Mouse (Mus musculus) macrophage (primary cell): ENCODE results near the gene Trim25. TPM values are rescaled to one million over a fixed set of nuclear protein-coding genes. Genes with fewer than 3 reads are reported as not detected.
"Not testable (repeated sequence)": the region's sequence is repeated elsewhere in the genome, so short reads cannot be mapped to it uniquely, and the experiment has no call there.

Experiments used
- H3K27ac ChIP-seq: fragments of 350-480 bp; formaldehyde crosslinking; 2 replicates; pipeline ENCODE4 v1.9.0; 2021
- H3K36me3 ChIP-seq: fragments of 350-480 bp; formaldehyde crosslinking; 2 replicates; pipeline ENCODE4 v1.9.0; 2021; ENCODE audit errors: inconsistent target
- H3K4me3 ChIP-seq: fragments of 350-480 bp; formaldehyde crosslinking; 2 replicates; pipeline ENCODE4 v1.9.0; 2021; ENCODE audit errors: inconsistent target
- H3K79me2 ChIP-seq: fragments of 350-480 bp; formaldehyde crosslinking; 2 replicates; pipeline ENCODE4 v1.9.0; 2021; ENCODE audit errors: inconsistent target
- WGBS: methylation state at CpG from one replicate; pipeline ENCODE4 v1.1.7; 2026; ENCODE audit warnings: inconsistent platforms; ENCODE audit not compliant: missing documents; 5-methylcytosine and 5-hydroxymethylcytosine counted together
- polyA plus RNA-seq: library from polyadenylated mRNA; stranded (reverse); fragments of 250-400 nt; gene quantifications from 3 replicates; pipeline ENCODE4 v1.2.4, GENCODE M21; 2018; ENCODE audit warnings: inconsistent platforms

Gene Trim25
- polyA plus RNA-seq, 1 experiment from 2014 or later = 117 TPM

GRCm38 (mm10) chr11:89023477-89023876 lies 24.3 kb downstream of the Trim25 start:
- H3K4me3 ChIP-seq = no peak overlapping the region
- peak overlapping the region; percentile 74; the same call in 1 of the 2 replicates for H3K27ac ChIP-seq
- peaks cover 28% of the 10 kb centered on the region for H3K36me3 ChIP-seq
- 83% methylated on average over 10 of the region's 10 CpGs for WGBS
- H3K79me2 ChIP-seq = peaks cover 11% of the 10 kb centered on the region

DNA sequence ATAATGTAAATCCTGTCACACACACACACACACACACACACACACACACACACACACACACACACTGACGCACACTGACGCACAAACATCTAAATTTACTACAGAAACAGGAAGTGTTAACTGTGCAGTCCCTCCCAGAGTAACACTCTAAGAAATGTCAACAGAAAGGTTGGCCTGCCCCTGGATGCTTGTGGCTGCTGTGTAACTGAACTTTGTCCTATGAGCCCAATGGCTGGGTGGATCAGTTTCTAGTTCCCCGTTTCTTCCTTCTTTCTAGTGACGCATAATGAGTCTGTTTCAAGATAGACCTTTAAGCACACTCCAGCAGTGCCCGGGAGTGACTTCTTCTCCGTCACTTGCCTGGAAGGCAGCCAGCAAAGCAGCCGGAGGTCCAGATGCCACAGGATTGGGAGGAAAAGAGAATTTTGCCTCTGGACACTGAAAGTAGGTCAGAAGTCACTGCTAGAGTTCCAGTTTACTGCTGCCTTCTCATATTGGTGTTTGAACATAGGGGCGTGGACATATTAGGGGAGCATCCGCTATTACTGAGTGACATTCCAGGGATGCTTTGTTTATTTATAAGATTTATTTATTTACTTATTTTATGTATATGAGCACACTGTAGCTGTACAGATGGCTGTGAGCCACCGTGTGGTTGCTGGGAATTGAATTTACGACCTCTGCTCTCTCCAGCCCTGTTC lies 25.2 kb downstream of the Trim25 start:
- H3K36me3 ChIP-seq = peaks cover 20% of the 10 kb centered on the region
- no peak overlapping the region for H3K4me3 ChIP-seq
- H3K27ac ChIP-seq = peak overlapping the region; percentile 74
- WGBS = 30% methylated on average over 10 of the region's 11 CpGs
- H3K79me2 ChIP-seq = peaks cover 3% of the 10 kb centered on the region

DNA sequence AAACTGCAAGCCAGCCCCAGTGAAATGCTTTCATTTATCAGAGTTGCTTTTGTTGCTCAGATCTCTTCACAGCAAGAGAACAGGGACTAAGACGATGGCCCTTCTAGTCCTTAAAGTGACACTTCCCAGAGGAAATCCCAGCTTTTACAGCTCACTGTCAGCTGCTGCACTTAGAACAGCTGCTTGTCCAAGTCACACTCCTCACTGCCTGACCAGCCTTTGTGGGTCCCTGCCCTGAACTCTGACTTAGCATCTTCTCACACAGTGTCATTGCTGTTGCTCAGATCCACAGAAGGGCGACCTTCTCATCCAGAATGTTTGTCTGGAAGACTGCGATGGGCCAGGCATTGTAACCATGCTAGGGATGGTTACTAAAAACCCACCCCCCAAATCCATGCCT lies 26.4 kb downstream of the Trim25 start:
- WGBS = 95% methylated on average over 3 of the region's 3 CpGs
- peaks cover 6% of the 10 kb centered on the region; the same call in 1 of the 2 replicates for H3K79me2 ChIP-seq
- H3K27ac ChIP-seq = peak overlapping the region; percentile 74
- H3K4me3 ChIP-seq = no peak overlapping the region
- peaks cover 7% of the 10 kb centered on the region; the same call in 1 of the 2 replicates for H3K36me3 ChIP-seq

DNA sequence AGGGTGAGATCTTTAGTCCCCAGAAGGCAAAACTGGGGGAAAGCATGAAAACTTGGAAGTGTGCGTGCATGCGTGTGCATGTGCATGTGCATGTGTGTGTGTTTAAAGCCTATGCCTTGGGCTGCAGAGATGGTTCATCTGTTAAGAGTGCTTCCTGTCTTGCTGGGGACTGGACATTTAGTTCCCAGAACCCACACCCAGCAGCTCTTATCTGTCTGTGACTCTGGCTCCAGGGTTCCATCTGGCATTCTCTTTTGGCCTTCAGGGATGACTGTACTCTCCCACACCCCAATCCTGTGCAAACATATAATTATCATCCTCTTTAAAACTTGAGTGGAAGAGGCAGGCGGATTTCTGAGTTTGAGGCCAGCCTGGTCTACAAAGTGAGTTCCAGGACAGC lies 26.9 kb downstream of the Trim25 start:
- peak overlapping the region; percentile 74; the same call in 1 of the 2 replicates for H3K27ac ChIP-seq

DNA sequence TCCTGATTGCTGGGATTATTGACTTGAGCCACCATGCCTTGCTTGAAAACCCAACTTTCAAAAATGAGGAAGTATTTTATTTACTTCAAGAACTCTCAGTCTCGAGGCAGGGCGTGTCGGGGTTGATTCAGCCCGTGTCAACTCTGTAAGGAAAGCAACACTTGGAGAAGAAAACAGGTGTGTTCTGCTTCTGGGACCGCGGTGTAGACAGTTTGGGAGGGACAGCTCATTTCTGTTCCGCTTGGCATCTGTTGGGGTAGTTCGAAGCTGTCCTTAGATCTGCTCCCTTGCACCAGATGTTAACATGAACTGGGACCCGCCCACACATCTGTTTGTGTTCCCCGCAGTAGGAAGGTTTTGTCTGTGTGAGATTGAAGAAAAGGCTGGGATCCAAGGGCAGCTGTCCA lies 28.8 kb downstream of the Trim25 start:
- H3K36me3 ChIP-seq = no peaks in the 10 kb centered on the region
- WGBS = 9% methylated on average over 10 of the region's 10 CpGs
- peak overlapping the region; percentile 81 for H3K27ac ChIP-seq
- H3K79me2 ChIP-seq = peaks cover 6% of the 10 kb centered on the region; the same call in 1 of the 2 replicates
- H3K4me3 ChIP-seq = peak overlapping the region; percentile 1; the same call in 1 of the 2 replicates

More for the DNA sequence above, 26.9 kb downstream of the Trim25 start:
- Histone ChIP-seq H3K36me3 (peaks cover 2% of the 10 kb centered on the region; the same call in 1 of the 2 replicates), H3K4me3 (no peak overlapping the region), H3K79me2 (peaks cover 6% of the 10 kb centered on the region; the same call in 1 of the 2 replicates)
- 100% methylated on average over 3 of the region's 3 CpGs for WGBS

- Histone ChIP-seq H3K79me2 (peaks cover 6% of the 10 kb centered on the region; the same call in 1 of the 2 replicates), H3K27ac (peak overlapping the region; percentile 81), H3K36me3 (no peaks in the 10 kb centered on the region), H3K4me3 (no peak overlapping the region)
- WGBS = 27% methylated on average over 9 of the region's 10 CpGs
Observed at GRCm38 (mm10) chr11:89028871-89029405, 29.8 kb downstream of the Trim25 start.

- 95% methylated on average over 6 of the region's 6 CpGs for WGBS
- Histone ChIP-seq H3K4me3 (no peak overlapping the region), H3K79me2 (peaks cover 6% of the 10 kb centered on the region; the same call in 1 of the 2 replicates), H3K27ac (peak overlapping the region; percentile 48), H3K36me3 (no peaks in the 10 kb centered on the region)
Observed at GRCm38 (mm10) chr11:89030552-89030951, 31.4 kb downstream of the Trim25 start.

- Histone ChIP-seq H3K79me2 (peaks cover 6% of the 10 kb centered on the region; the same call in 1 of the 2 replicates), H3K4me3 (no peak overlapping the region), H3K27ac (peak overlapping the region; percentile 48), H3K36me3 (no peaks in the 10 kb centered on the region)
- 29% methylated on average over 1 of the region's 1 CpGs for WGBS
Observed at GRCm38 (mm10) chr11:89031189-89031588, 32.0 kb downstream of the Trim25 start.

- Histone ChIP-seq H3K79me2 (peaks cover 6% of the 10 kb centered on the region; the same call in 1 of the 2 replicates), H3K36me3 (no peaks in the 10 kb centered on the region), H3K4me3 (no peak overlapping the region), H3K27ac (no peak overlapping the region)
Observed at GRCm38 (mm10) chr11:89034592-89034991, 35.4 kb downstream of the Trim25 start.

GRCm38 (mm10) chr11:89035552-89035951 lies 36.4 kb downstream of the Trim25 start:
- 55% methylated on average over 3 of the region's 3 CpGs for WGBS

DNA sequence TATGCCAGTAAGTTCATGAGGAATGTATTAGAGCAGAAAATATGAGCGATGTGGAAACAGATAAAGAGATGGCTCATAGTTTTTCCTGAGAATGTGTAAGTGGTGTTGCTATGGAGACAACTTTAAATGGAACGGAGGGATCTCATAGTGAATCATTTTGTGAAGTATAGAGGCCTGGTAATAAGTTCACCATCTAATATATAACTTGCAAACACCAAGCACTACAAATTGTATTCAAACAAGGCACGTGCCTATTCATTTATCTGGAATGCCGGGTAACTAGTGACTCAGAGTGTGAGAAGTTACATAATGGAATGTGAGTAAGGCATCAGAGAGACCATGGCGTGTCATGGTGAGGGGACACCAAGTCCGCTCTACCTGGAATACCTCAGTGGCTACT lies 39.3 kb downstream of the Trim25 start:
- Histone ChIP-seq H3K4me3 (no peak overlapping the region), H3K79me2 (no peaks in the 10 kb centered on the region), H3K36me3 (peaks cover 27% of the 10 kb centered on the region), H3K27ac (no peak overlapping the region)
- 82% methylated on average over 6 of the region's 6 CpGs for WGBS

More at GRCm38 (mm10) chr11:89035552-89035951, 36.4 kb downstream of the Trim25 start:
- no peak overlapping the region for H3K27ac ChIP-seq
- no peak overlapping the region for H3K4me3 ChIP-seq
- peaks cover 4% of the 10 kb centered on the region; the same call in 1 of the 2 replicates for H3K36me3 ChIP-seq
- no peaks in the 10 kb centered on the region; the same call in 1 of the 2 replicates for H3K79me2 ChIP-seq

DNA sequence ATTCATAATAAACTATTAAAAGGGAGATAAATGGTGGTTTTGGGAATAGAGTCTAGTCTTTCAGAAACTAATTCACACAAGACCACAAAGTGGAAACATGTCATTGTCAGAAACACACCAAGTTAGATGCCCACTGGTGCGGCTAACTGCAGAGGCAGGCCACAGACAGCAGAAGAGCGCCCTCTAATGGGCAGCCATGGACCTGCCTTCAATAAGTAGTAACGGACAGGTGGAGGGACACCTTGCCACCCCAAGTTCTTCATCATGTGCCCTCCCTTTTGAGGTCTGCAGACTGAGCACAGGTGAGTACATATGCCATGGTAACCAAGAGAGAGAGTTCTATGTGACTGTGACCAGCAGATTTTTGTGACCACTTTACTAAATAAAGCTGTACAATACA lies 40.1 kb downstream of the Trim25 start:
- Histone ChIP-seq H3K79me2 (no peaks in the 10 kb centered on the region), H3K36me3 (peaks cover 30% of the 10 kb centered on the region), H3K27ac (no peak overlapping the region), H3K4me3 (no peak overlapping the region)
- WGBS = 41% methylated on average over 3 of the region's 3 CpGs

DNA sequence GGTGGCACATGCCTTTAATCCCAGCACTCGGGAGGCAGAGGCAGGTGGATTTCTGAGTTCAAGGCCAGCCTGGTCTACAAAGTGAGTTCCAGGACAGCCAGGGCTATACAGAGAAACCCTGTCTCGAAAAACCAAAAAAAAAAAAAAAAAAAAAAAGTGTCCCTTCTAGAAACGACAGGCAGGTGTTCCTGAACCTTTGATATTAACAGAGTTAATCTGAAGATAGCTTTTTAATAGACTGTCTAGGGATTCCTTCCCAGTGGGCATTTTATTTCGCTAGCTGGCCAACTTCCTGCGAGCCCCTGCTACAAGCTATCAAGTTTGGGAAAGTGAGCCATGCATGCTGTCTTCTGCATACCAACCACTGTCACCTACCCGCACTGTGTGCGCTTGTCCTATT lies 41.9 kb downstream of the Trim25 start:
- not testable (repeated sequence) for H3K4me3 ChIP-seq, H3K27ac ChIP-seq, H3K79me2 ChIP-seq
- peaks cover 36% of the 10 kb centered on the region for H3K36me3 ChIP-seq
- 94% methylated on average over 5 of the region's 7 CpGs for WGBS

DNA sequence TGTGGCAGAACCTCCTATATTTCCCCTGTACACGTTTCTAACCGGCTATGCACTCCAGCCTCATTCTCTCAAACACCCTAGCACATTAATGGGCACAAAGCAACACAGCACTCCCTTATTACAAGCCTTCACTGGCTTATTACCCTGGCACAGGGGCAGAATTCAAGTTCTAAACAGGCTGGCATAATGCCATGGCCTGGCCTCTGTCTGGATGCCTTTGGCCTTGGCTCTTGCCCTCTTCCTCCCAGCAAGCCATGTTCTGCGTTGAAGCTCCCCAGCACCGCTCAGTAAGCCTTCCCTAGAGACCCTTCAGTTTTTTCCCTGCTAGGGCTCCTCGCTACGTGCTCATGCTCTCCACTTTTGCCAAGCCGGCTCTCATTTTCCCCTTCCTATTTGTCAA lies 43.9 kb downstream of the Trim25 start:
- no peaks in the 10 kb centered on the region for H3K79me2 ChIP-seq
- no peak overlapping the region for H3K27ac ChIP-seq
- peaks cover 45% of the 10 kb centered on the region for H3K36me3 ChIP-seq
- no peak overlapping the region for H3K4me3 ChIP-seq
- 95% methylated on average over 4 of the region's 7 CpGs for WGBS

GRCm38 (mm10) chr11:89045501-89045900 lies 46.3 kb downstream of the Trim25 start:
- H3K36me3 ChIP-seq = peaks cover 57% of the 10 kb centered on the region
- H3K4me3 ChIP-seq, H3K79me2 ChIP-seq, H3K27ac ChIP-seq: not testable (repeated sequence)
- 100% methylated on average over 3 of the region's 3 CpGs for WGBS
